Mouse (Mus musculus): Measurements from ENCODE around the gene Ergic3. TPM values are rescaled to one million over a fixed set of nuclear protein-coding genes. Genes with fewer than 3 reads are reported as not detected.
A peak's percentile ranks its signal among the peaks of the same experiment; 100 is the strongest.

The Ergic3 gene
- total RNA-seq (2021): 10 to 100 TPM; 44.1 to 46.2 TPM
- long read RNA-seq, experiment 1, transcript Ergic3-201 (13 exons, 1,377 nt): major isoform, 90 of 107 reads
- long read RNA-seq, experiment 1, partial matches to known transcripts: 8 of 107 reads
- long read RNA-seq, experiment 1, other reads (novel, unspliced or antisense): 6 of 107 reads
- long read RNA-seq, experiment 2, transcript Ergic3-201 (13 exons, 1,377 nt): major isoform, 141 of 156 reads
- long read RNA-seq, experiment 2, partial matches to known transcripts: 3 of 156 reads
- long read RNA-seq, experiment 2, other reads (novel, unspliced or antisense): 8 of 156 reads

DNA sequence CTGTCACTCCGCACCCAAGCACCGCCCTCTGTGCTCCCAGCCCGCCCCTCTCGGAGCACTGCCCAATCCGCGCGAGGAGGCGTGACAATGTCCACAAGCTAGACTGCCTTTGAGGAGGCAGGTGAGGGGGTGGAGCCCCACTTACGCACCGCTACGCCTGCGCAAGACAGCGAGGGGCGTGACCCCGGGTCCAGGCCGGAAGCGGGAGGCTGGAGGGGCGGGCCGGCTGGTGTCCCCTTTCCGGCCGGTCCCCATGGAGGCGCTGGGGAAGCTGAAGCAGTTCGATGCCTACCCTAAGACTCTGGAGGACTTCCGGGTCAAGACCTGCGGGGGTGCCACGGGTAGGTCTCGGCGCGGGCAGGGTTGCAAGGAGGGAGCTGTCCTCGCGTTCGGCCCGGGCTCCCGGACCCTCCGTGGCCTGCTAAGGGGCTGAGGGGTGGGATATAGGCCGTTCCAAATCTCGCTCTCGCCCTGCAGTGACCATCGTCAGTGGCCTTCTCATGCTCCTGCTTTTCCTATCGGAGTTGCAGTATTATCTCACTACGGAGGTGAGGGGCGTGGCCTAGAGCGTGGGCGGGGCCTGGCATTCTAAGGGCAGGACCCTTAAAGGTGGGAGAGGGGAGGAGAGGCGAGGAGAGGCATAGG lies at the start of gene Ergic3, which contains the start of gene 6430550D23Rik:
Gene Ergic3 (plus strand): TSS at position 158 of the 645 bp plus-strand sequence.
Gene 6430550D23Rik (minus strand): TSS at position 90 of the 645 bp plus-strand sequence.
- DNase-seq: peak; percentile 97 to 98
- intact Hi-C loops (cut with DNase I): no loop called here

DNA sequence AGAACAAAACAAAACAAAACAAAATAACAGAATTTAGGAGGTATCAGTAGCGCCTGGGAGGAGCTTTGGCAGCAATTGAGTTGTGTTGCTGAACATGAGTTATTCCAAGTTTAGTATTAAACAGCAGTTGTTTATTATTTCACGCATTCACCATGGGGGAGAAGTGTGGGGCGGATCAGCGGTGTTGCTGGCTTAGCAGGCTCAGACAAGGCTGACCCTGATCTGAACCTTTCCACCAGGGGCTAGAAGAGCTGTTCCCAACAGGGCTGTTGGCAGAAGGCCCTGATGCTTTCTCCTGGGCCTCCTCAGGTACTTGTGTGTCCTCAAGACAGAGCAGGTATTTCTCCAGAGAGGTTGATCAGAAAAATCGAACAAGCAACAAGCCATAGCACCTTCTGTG lies 47.9 kb upstream of the Ergic3 start:
- intact Hi-C loops (cut with DNase I): loop anchor here (5.0 kb wide), 1 partner anchor 182 kb away; the partner anchor contains the start of genes Nfs1 and Romo1
- no peak for DNase-seq

DNA sequence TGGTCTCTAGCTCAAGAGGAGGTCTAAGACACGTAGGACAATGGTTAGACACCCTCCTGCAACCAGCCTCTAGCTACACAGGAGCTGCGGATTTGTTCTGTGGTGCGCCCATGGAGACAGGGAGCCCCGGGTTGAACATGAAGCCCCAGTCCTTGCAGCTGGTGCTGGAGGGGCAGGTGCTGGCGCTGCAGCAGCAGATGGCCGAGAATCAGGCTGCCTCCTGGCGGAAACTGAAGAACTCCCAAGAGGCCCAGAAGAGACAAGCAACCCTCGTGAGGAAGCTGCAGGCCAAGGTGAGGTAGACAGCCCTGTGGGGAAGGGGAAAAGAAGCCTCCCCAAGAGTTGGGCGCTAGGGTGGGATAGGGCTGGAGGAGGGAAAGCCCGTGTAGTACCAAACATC lies 46.0 kb upstream of the Ergic3 start:
- DNase-seq: no peak
- intact Hi-C loops (cut with DNase I): loop anchor here (2.0 to 5.0 kb wide), 2 partner anchors 180 to 317 kb away; partner anchors contain the start of genes Nfs1 and Romo1

DNA sequence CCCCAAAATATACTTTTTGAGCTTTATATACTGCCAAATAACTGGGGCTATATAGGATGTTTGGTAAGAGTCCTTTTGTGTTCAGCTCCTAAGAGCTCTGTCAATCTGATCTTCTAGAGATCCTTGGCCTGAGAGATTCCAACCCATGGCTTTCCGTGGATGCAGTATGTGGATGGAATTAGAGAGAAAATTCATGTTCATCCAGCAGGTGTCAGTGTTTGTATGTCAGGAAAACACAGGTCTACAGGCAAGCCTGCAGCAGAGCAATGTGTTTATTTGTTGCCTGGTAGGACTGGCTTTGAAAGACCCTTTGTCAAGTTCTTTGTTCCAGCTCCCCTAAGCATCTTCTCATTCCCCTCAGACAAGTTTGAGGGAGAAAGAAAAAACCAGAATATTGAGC lies 44.9 kb upstream of the Ergic3 start:
- no peak for DNase-seq
- intact Hi-C loops (cut with DNase I): loop anchor here (2.0 to 5.0 kb wide), 2 partner anchors 179 to 316 kb away; partner anchors contain the start of genes Nfs1 and Romo1

DNA sequence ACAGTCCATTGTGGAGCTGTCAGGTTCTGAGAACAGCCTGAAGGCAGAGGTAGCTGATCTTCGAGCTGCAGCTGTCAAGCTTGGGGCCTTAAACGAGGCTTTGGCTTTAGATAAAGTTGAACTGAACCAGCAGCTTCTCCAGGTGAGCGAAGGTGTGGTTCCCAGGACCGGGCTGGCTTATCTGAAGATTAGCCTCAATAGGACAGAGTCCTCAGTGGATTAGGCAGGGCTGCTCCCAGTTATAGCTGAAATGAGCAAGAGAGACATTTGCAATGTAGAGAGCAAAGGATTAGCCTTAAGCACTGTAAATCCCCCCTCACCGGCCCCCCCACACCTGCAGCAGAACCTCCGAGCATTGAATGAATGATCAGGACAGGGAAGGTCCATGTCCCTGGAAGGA lies 34.5 kb upstream of the Ergic3 start:
- intact Hi-C loops (cut with DNase I): no loop called here
- no peak for DNase-seq

DNA sequence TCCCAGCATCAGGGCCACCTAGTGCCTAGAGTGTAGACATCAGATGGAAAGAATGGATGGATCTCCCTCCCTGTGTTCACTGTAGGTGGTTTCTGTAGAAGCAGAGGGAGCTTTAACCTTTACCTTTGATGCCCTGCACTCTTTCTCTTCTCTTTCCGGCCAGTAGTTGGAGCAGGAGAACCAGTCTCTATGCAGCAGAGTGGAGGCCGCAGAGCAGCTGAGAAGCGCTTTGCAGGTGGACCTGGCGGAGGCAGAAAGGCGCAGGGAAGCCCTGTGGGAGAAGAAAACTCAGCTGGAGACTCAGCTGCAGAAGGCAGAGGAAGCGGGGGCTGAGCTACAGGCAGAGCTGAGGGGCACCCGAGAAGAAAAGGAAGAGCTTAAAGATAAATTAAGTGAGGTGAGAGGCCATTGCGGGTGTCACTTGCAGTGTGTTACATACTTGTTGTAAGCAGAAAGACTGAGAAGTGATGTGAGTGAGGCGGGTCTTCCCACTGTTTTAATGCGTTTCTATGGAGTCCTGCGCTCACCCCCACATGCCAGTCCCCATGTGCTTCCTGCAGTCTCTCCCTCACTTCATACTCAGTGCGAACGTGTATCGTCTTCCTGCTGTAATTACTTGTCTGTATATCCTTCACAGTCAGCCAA lies 33.6 kb upstream of the Ergic3 start:
- no peak for DNase-seq
- intact Hi-C loops (cut with DNase I): no loop called here

DNA sequence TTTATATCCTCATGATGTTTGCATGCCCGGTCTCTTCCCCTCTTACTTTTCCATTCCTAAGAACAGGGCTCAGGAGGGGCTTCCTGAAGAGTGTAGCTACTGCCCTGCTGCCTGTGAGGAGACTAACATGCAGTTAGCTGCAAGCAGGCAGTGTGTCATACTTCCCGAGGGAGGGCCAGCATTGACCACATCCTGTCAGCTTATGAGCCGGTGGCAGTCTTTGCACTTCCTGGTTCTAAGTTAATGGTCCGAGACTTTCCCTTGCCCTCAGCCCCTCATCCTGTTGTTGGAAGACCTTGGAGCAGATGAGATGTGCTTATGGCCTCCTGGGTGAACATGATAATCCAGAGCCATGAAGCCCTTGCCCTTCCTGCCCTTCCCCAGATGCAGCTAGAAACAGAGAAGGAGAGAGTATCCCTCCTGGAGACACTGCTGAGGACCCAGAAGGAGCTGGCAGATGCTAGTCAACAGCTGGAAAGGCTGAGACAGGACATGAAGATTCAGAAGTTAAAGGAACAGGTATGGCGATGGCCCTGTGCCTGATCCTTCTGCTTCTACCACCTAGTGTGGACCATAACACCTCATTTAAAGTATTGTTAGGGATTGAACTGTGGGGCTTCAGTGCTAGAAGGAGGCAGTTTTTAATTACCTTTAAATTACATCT lies 28.4 kb upstream of the Ergic3 start:
- intact Hi-C loops (cut with DNase I): no loop called here
- DNase-seq: no peak

DNA sequence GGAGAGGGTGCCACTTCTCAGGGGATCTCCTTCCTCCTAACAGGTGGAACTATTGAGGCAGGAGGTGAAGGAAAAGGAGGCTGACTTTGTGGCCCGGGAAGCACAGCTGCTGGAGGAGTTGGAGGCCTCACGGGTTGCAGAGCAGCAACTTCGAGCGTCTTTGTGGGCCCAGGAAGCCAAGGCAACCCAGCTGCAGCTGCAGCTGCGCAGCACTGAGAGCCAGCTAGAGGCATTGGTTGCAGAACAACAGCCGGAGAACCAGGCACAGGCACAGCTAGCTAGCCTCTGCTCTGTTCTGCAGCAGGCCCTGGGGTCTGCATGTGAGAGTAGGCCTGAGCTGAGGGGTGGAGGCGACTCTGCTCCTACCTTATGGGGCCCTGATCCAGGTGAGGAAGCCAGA lies 22.1 kb upstream of the Ergic3 start:
- intact Hi-C loops (cut with DNase I): no loop called here
- no peak for DNase-seq

DNA sequence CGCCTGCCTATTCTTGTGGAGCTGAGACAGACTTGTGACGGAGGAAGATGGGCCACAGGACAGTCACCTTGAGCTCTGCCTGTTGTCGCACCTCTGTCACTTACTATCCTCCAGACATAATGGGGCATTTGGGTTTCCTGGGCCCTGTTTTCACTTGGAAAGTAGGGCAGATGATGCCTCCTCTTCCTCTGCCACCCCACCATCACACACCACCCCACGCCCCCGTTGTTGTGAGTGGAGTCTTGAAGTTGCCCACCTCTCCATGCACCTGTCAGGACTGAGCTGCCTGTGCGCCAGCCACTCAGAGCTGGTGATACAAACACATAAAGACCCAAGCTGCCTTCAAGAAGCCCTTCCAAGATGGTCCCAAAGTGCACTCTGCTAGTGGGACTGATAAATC lies 20.7 kb upstream of the Ergic3 start:
- intact Hi-C loops (cut with DNase I): no loop called here
- no peak for DNase-seq

DNA sequence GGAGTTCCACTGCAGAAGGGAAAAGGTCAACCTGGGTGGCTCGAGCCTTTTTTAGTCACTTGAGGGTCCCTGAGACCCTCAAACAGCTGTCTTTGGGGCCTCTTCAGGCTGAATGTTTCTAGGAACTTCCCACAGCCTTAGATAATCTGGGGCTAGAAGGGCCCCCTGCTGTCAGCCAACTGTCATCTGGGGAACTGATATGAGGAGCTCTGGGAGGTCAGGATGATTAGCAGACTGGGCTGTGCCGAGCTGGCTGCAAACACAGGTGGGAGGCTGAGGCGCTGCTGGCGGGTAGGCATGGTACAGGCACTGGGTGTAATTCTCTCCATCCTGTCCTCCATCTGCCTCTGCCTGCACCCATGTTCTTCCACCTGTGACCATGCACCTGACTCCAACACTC lies 18.8 kb upstream of the Ergic3 start:
- no peak for DNase-seq
- intact Hi-C loops (cut with DNase I): no loop called here

DNA sequence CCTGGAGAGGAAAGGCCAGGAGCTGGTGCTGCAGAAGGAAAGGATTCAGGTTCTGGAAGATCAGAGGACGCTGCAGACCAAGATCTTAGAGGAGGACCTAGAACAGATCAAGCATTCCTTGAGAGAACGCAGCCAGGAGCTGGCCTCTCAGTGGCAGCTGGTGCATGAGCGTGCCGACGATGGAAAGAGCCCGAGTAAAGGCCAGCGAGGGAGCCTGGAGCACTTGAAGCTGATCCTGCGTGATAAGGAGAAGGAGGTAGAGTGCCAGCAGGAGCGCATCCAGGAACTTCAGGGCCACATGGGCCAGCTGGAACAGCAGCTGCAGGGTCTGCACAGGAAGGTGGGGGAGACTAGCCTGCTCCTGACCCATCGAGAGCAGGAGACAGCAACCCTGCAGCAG lies 16.7 kb upstream of the Ergic3 start:
- no peak for DNase-seq
- intact Hi-C loops (cut with DNase I): no loop called here

DNA sequence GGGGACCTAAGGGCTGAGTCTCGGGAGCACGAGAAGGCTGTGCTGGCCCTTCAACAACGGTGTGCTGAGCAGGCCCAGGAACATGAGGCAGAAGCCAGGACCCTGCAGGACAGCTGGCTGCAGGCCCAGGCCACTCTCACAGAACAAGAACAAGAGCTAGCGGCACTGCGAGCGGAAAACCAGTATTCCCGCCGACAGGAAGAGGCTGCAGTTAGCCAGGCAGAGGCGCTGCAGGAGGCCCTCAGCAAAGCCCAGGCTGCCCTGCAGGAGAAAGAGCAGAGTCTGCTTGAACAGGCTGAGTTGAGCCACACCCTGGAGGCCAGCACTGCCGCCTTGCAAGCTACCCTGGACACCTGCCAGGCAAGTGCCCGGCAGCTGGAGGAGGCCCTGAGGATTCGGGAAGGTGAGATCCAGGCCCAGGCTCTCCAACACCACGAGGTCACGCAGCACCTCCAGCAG lies 16.0 kb upstream of the Ergic3 start:
- intact Hi-C loops (cut with DNase I): no loop called here
- DNase-seq: peak in 1 of 2 experiments; percentile 31

DNA sequence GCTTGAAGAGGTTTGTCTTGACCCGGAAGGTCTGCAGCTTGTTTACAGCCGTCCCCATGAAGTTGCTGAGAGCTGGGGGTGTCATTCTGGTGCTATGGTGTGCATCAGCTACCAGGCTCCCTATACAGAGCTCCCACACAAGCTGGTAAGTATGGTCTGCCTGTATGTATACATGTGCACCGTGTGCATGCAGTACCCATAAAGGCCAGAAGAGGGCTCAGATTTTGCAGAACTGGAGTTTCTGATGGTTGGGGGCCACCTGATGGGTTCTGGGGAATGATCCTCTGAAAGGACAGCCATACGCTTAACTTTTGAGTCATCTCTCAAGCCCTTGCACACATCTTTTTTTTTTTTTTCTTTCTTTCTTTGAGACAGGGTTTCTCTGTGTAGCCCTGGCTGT lies 2.5 kb upstream of the Ergic3 start:
- intact Hi-C loops (cut with DNase I): no loop called here
- DNase-seq: no peak

DNA sequence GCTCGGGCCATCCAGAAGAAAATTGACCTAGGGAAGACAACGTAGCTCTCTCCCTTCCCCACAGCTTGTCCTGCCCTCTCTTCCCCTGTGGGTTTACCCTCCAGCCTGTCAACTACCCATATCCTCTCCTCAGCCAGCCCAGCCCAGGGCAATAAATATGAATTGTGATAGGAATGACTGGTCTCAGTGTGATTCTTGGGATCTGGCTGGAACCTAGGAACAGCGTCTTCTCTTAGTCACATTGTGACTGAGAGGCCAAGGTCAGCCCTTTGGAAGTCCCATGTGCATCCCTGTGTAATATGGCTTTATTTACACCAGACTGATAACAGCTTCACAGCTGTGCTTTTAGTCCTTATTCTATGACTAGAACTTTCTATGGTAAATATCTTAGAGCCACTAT lies 10.3 kb downstream of the Ergic3 start:
- DNase-seq: no peak
- intact Hi-C loops (cut with DNase I): no loop called here

DNA sequence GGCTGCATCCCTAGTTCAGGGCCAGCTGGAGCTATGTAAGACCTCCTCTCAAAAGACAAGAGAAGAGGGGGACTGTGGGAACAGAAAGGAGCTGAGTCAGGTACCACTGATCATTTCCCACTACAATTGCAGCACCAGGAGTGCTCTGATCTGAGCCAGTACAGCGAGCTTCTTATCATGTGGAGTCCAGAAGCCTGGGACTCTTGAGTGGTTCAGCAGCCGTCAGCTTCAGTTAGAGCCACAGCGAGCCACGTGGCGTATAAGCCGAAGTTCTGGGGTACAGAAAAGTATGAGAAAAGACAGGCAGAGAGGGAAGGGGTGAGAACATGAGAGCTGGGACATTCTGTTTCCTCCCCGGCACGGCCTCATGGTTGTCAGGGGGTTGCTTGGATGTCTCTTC lies 13.4 kb downstream of the Ergic3 start:
- no peak for DNase-seq
- intact Hi-C loops (cut with DNase I): no loop called here

DNA sequence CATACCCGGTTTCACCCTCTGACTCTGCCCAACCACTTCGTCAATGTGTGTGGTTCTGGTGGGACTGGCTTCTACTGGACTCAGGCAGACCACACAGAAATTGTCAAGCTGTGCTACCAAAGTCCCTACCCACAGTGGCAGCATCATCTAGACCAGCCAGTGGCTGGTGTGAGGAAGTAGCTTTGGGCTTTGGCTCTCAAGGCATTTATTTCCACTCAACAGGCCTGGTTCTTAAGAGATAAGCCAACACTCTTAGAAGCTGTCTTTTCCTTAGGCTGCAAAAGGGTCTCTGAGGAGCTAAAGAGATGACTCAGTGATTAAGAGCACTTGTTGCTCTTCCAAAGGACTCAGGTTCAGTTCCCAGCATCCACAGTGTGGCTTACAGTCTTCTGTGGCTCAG lies 13.9 kb downstream of the Ergic3 start:
- intact Hi-C loops (cut with DNase I): no loop called here
- no peak for DNase-seq

DNA sequence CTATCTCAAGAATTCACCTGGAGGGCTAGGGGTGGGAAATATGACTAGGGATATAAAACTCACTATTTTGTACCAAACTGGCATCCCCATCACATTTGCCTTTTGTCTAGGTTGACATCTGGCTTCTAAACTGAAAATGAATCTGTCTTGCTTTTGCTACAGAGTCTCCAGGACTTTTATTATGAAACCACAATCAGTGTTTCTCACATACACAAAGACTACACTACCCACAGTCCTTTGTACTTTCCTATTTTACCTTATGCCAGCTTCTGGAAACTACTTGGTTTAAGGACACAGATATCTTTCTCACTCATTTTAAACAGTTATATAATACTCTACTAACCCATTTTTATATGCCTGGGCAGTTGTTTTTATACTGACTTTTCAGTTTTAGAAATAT lies 17.6 kb downstream of the Ergic3 start:
- intact Hi-C loops (cut with DNase I): no loop called here
- DNase-seq: no peak

DNA sequence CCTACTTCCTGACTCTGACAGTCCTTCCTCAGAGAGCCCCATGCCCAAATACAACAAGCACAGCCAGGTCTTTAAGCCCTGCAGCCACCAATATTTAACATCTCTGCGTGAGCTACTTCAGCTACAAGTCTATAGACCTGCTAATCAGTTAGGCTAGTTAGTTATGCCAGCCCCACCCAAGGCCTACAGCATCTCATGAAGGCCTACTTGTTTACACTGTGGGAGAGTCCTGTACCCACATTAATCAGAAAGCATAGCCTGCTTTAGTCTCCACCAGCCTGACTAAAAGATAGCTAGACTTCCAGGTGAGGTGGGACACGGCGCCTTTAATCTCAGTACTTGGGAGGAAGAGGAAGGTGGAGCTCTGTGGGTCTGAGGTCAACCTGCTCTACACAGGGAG lies 31.5 kb downstream of the Ergic3 start:
- intact Hi-C loops (cut with DNase I): no loop called here
- no peak for DNase-seq

DNA sequence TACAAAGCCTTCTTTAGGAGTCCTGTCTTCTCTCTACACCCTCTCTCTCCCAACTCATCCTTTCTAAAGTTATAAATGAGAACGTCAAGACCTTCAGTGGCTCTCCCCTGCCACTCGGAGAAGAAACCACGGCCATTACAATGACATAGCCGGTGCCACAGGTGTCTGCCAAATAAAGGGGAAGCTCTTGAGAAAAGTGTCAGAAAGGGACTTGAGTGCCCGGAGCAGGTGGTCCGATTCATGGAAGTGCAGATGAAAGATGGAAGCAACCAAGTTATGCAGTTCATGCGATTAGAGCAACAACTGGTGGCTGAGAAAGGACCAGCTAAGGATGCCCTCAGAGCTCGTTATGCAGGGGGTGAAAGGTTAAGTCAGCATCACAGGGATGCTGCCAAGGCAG lies 35.1 kb downstream of the Ergic3 start:
- intact Hi-C loops (cut with DNase I): no loop called here
- no peak for DNase-seq

DNA sequence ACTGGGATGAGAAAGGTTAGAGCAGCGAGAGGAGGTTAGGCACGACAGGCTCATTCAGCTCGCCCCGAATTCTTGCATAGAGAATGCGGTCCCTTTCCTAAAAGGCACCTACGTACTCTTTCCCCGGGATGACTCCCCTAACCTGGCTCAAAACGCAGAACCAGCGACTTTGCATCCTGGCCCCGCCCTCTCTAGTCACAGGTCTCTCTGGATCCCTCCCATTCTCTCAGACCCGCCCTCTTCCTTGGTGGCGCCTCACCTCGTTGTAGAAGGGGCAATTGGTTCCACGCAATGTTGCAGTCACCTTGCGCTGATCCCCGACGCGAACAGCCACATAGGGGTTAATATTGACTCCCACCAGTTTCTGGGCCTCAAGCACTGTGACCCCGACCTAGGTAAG lies 40.1 kb downstream of the Ergic3 start:
- DNase-seq: no peak
- intact Hi-C loops (cut with DNase I): no loop called here

DNA sequence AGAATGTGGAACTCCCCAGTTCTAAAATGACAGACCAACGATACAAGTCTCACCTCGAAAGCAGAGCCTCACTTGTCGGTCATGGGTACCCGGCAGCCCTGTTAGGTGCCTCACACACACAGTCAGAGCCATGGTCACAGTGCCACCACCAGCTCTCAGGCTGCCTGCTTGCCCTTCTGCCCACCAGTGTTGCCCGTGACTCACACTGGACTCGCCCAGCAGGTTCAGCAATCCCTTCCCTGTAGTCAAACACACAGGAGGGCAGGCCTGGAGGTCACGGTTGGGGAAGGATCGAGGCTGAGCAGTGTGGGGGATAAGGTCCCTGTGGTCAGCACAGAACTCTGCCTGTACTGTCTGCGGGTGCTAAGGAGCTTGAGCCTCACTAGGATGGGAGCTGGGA lies 45.0 kb downstream of the Ergic3 start, which contains the start of gene Fer1l4:
Gene Fer1l4 (minus strand): TSS at position 132 of the 400 bp plus-strand sequence.
- intact Hi-C loops (cut with DNase I): no loop called here
- DNase-seq: no peak

Measured in gastrocnemius, postnatal 36 days (tissue).